Comparison of ENCODE assay signal across 9 mouse cellular contexts in the genomic region with DNA sequence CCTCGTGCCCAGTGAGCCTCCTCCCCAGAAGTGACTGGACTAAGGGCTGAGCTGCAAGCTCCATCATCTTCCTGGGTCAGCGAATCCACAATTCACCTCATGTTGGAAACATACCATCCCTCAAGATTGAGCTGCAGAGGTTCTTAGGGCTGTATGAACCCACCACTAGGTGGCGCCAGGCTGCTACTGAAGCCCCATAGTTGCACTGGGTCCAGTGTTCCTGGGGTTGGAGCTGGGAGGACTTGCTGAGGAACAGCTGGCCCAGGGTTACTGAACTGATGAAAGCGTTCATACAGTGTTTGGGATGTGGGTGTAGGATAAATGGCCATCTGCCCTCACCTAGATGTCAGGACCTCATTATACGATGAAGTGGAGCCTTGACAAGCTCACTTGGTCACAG. TPM values are rescaled to one million over a fixed set of nuclear protein-coding genes. Genes with fewer than 3 reads are reported as not detected.
DNase-seq lines count a peak whose midpoint lies in the region; ATAC-seq and TF ChIP-seq lines count a peak whose summit lies in the region.
"Had no signal": no experiment of that assay in that cellular context is flagged by ENCODE, and none has a peak within 500 bp of the region (broad histone marks: within the 10 kb centered on the region; RNA-seq: fewer than 3 reads in every experiment).

No protein-coding gene starts in this region.

- no peak overlapping the region for H3K27ac ChIP-seq in gastrocnemius, adult 2 months
- H3K27ac ChIP-seq in kidney, postnatal 0 days = no peak overlapping the region
- no peak overlapping the region for H3K27ac ChIP-seq in lung, embryonic 14.5 days (ENCODE audit: low read depth)
- H3K27ac ChIP-seq: heart, embryonic 13.5 days had no signal

- H3K79me2 ChIP-seq in C2C12 (ENCODE audit: control insufficient read depth, insufficient read depth) = no peaks in the 10 kb centered on the region

- WGBS in kidney, postnatal 0 days = 48% methylated on average over 5 of the region's 5 CpGs
- 48% methylated on average over 5 of the region's 5 CpGs for WGBS in lung, embryonic 14.5 days

- peak; percentile 85 for TF ChIP-seq CTCF in C2C12 (IDR thresholded peaks at IDR 0.05; ENCODE audit: control insufficient read depth, insufficient read depth, insufficient read length)
- TF ChIP-seq CTCF in gastrocnemius, adult 2 months (IDR thresholded peaks at IDR 0.05) = 0 out of 2 replicates have a peak, but pooled peaks have one; percentile 99
- TF ChIP-seq CTCF in kidney, postnatal 0 days (IDR thresholded peaks at IDR 0.05; ENCODE audit: low read depth) = peak; percentile 96
- TF ChIP-seq CTCF in lung, embryonic 14.5 days (IDR thresholded peaks at IDR 0.05; ENCODE audit: low read depth) = peak; percentile 94

- H3K27me3 ChIP-seq in C2C12 (ENCODE audit: control insufficient read depth, insufficient read depth, insufficient read length) = no peaks in the 10 kb centered on the region
- no peaks in the 10 kb centered on the region for H3K27me3 ChIP-seq in kidney, postnatal 0 days (ENCODE audit: insufficient read depth, low read length)
- no peaks in the 10 kb centered on the region for H3K27me3 ChIP-seq in lung, embryonic 14.5 days (ENCODE audit: insufficient read depth, low read length)
- H3K27me3 ChIP-seq: heart, embryonic 13.5 days had no signal

- ATAC-seq in kidney, postnatal 0 days (replicated peaks; ENCODE audit: low FRiP score, low read depth) = peak; percentile 58; the same call in 1 of the 2 replicates
- ATAC-seq in lung, embryonic 14.5 days (ENCODE audit: insufficient read depth) = peak; percentile 36; the same call in 1 of the 2 replicates

- no peak overlapping the region for H3K4me2 ChIP-seq in kidney, postnatal 0 days (ENCODE audit: low read length)
- H3K4me2 ChIP-seq in lung, embryonic 14.5 days = no peak overlapping the region
- H3K4me2 ChIP-seq: heart, embryonic 13.5 days had no signal

- intact Hi-C loops in gastrocnemius, adult 2 months (cut with DNase I) = loop anchor here (1.0 kb wide), 2 partner anchors 20 to 219 kb away; no protein-coding TSS in a partner anchor

- no peaks in the 10 kb centered on the region for H3K79me3 ChIP-seq in C2C12 (ENCODE audit: low read depth)

- H3ac ChIP-seq in C2C12 (ENCODE audit: control insufficient read depth, insufficient read length, low read depth) = no peak overlapping the region

- peak; percentile 36 for DNase-seq in Muller cell, postnatal 12 days (ENCODE audit: inconsistent ontology term)
- DNase-seq in cerebellum, postnatal 14 days = peak; percentile 83 to 89
- DNase-seq in gastrocnemius, adult 2 months = peak; percentile 79
- DNase-seq in kidney, postnatal 0 days (ENCODE audit: low spot score) = peak; percentile 80
- peak; percentile 84 for DNase-seq in lung, embryonic 14.5 days
- peak; percentile 77 for DNase-seq in right cerebral cortex, adult 18-20 months
- peak; percentile 77 for DNase-seq in urinary bladder, postnatal 14 days (ENCODE audit: low spot score)

- H3K36me3 ChIP-seq in C2C12 (ENCODE audit: control insufficient read depth, insufficient read depth) = peaks cover 46% of the 10 kb centered on the region
- H3K36me3 ChIP-seq in kidney, postnatal 0 days (ENCODE audit: insufficient read depth, low read length) = peaks cover 45% of the 10 kb centered on the region
- peaks cover 65% of the 10 kb centered on the region for H3K36me3 ChIP-seq in lung, embryonic 14.5 days (ENCODE audit: insufficient read depth)

- H3K9ac ChIP-seq in kidney, postnatal 0 days (ENCODE audit: low read depth, low read length) = no peak overlapping the region
- H3K9ac ChIP-seq in lung, embryonic 14.5 days = no peak overlapping the region
- H3K9ac ChIP-seq: heart, embryonic 13.5 days had no signal

- H3K4me3 ChIP-seq in C2C12 (ENCODE audit: insufficient read depth, poor library complexity, severe bottlenecking) = no peak overlapping the region
- no peak overlapping the region for H3K4me3 ChIP-seq in gastrocnemius, adult 2 months
- no peak overlapping the region for H3K4me3 ChIP-seq in kidney, postnatal 0 days (replicated peaks; ENCODE audit: low read depth, low read length)
- no peak overlapping the region for H3K4me3 ChIP-seq in lung, embryonic 14.5 days (ENCODE audit: low read depth, low read length)
- H3K4me3 ChIP-seq: heart, embryonic 13.5 days had no signal

- no peaks in the 10 kb centered on the region for H3K4me1 ChIP-seq in kidney, postnatal 0 days (replicated peaks; ENCODE audit: insufficient read depth, low read length)
- no peaks in the 10 kb centered on the region for H3K4me1 ChIP-seq in lung, embryonic 14.5 days (ENCODE audit: insufficient read depth)
- H3K4me1 ChIP-seq: heart, embryonic 13.5 days had no signal

- H3K9me3 ChIP-seq in kidney, postnatal 0 days (replicated peaks; ENCODE audit: low read length) = no peaks in the 10 kb centered on the region
- H3K9me3 ChIP-seq in lung, embryonic 14.5 days (ENCODE audit: low read depth, low read length) = no peaks in the 10 kb centered on the region
- H3K9me3 ChIP-seq: heart, embryonic 13.5 days had no signal

TF ChIP-seq in C2C12, 6 proteins besides CTCF, POLR2A, EP300 and RAD21:
- no peak for TF ChIP-seq FOSL1 (IDR thresholded peaks at IDR 0.05; ENCODE audit: insufficient read depth, low read length, poor library complexity, severe bottlenecking)
- TF ChIP-seq MYOG (IDR thresholded peaks at IDR 0.05; ENCODE audit: control insufficient read depth, extremely low read depth, insufficient read length) = no peak
- no peak for TF ChIP-seq USF1 (IDR thresholded peaks at IDR 0.05; ENCODE audit: low read depth)
- no peak for TF ChIP-seq MAX (IDR thresholded peaks at IDR 0.05)
- TF ChIP-seq MYOD1 (IDR thresholded peaks at IDR 0.05; ENCODE audit: control insufficient read depth, insufficient read length, low read depth) = no peak
- TF ChIP-seq CEBPB (IDR thresholded peaks at IDR 0.05; ENCODE audit: low read depth) = no peak

RNA-seq across cellular contexts. Expression of a gene that starts 8.1 kb away (rescaled TPM):
- 18.4 TPM for polyA plus RNA-seq in C2C12 (2012; fragmentation: generic; extraction: Trizol)
- 10 to 100 TPM; 34.9 to 36.2 TPM for total RNA-seq in gastrocnemius, adult 2 months (2021)
- 41.5 and 47.2 TPM in 2 replicates for polyA plus RNA-seq in kidney, postnatal 0 days (2015; fragmentation: Nextera tagmentation; extraction: Ambion mirVana)
- 48.4 and 58.8 TPM in 2 replicates for polyA plus RNA-seq in lung, embryonic 14.5 days (2014; fragmentation: Nextera tagmentation; extraction: Ambion mirVana)

RNA-seq across cellular contexts. Expression of a gene that starts 10.0 kb away (rescaled TPM):
- 0.55 TPM for polyA plus RNA-seq in C2C12 (2012; fragmentation: generic; extraction: Trizol)
- not detected for total RNA-seq in gastrocnemius, adult 2 months (2021)
- polyA plus RNA-seq in kidney, postnatal 0 days (2015; fragmentation: Nextera tagmentation; extraction: Ambion mirVana) = 0.49 and 0.51 TPM in 2 replicates
- polyA plus RNA-seq in lung, embryonic 14.5 days (2014; fragmentation: Nextera tagmentation; extraction: Ambion mirVana) = 0.28 and 0.35 TPM in 2 replicates
- polyA plus RNA-seq: heart, embryonic 13.5 days had no signal

RNA-seq across cellular contexts. Expression of a gene that starts 44.6 kb away (rescaled TPM):
- 0.09 TPM for polyA plus RNA-seq in C2C12 (2012; fragmentation: generic; extraction: Trizol)
- total RNA-seq in gastrocnemius, adult 2 months (2021) = not detected
- 0.04 and 0.13 TPM in 2 replicates for polyA plus RNA-seq in kidney, postnatal 0 days (2015; fragmentation: Nextera tagmentation; extraction: Ambion mirVana)
- 0.07 and 0.08 TPM in 2 replicates for polyA plus RNA-seq in lung, embryonic 14.5 days (2014; fragmentation: Nextera tagmentation; extraction: Ambion mirVana)

RNA-seq across cellular contexts. Expression of a gene that starts 53.6 kb away (rescaled TPM):
- polyA plus RNA-seq in C2C12 (2012; fragmentation: generic; extraction: Trizol) = 30.0 TPM
- 10 to 100 TPM; 16.0 to 19.1 TPM for total RNA-seq in gastrocnemius, adult 2 months (2021)
- polyA plus RNA-seq in kidney, postnatal 0 days (2015; fragmentation: Nextera tagmentation; extraction: Ambion mirVana) = 34.3 TPM in 2 replicates
- 44.9 and 48.3 TPM in 2 replicates for polyA plus RNA-seq in lung, embryonic 14.5 days (2014; fragmentation: Nextera tagmentation; extraction: Ambion mirVana)

RNA-seq across cellular contexts. Expression of a gene that starts 54.2 kb away (rescaled TPM):
- polyA plus RNA-seq in C2C12 (2012; fragmentation: generic; extraction: Trizol) = 3.8 TPM
- under 1 TPM in 1 of 2 experiments, not detected in 1; 0.36 TPM for total RNA-seq in gastrocnemius, adult 2 months (2021)
- polyA plus RNA-seq in kidney, postnatal 0 days (2015; fragmentation: Nextera tagmentation; extraction: Ambion mirVana) = 0.11 TPM in 1 of 2 replicates, not detected in the other
- 0.17 and 0.18 TPM in 2 replicates for polyA plus RNA-seq in lung, embryonic 14.5 days (2014; fragmentation: Nextera tagmentation; extraction: Ambion mirVana)

Comparison
In these comparisons a context has a peak if more than half of its experiments do, and no peak if none do; other contexts are left out.
1. DNase-seq: peak in every context shown above with its lines; median percentile 86 in cerebellum, postnatal 14 days; 84 in lung, embryonic 14.5 days; 80 in kidney, postnatal 0 days; 79 in gastrocnemius, adult 2 months; 77 in right cerebral cortex, adult 18-20 months; 77 in urinary bladder, postnatal 14 days; 36 in Muller cell, postnatal 12 days.